Mouse (Mus musculus) thymus, adult 2 months (tissue): ENCODE measurements around the gene Ireb2. TPM values are rescaled to one million over a fixed set of nuclear protein-coding genes. Genes with fewer than 3 reads are reported as not detected.
A peak's percentile ranks its signal among the peaks of the same experiment; 100 is the strongest.

Source experiments
- DNase-seq: peaks from one replicate; pipeline ENCODE4 v3.0.0; 2021
- H3K27ac ChIP-seq: fragments of 200-500 bp; 2 replicates; pipeline ENCODE4 v1.5.1; 2012; ENCODE audit warnings: low read length, control low read depth; ENCODE audit not compliant: control insufficient read depth, insufficient read depth
- H3K27me3 ChIP-seq: fragments of 200-500 bp; 2 replicates; pipeline ENCODE4 v1.6.1; 2012; ENCODE audit warnings: mild to moderate bottlenecking, low read length, moderate library complexity, mixed read lengths; ENCODE audit not compliant: control insufficient read depth, insufficient read depth
- H3K36me3 ChIP-seq: fragments of 200-500 bp; 2 replicates; pipeline ENCODE4 v1.6.1; 2012; ENCODE audit warnings: mild to moderate bottlenecking, low read length, moderate library complexity; ENCODE audit not compliant: control insufficient read depth, insufficient read depth
- H3K4me1 ChIP-seq: fragments of 200-500 bp; replicated peaks from 2 replicates; pipeline ENCODE4 v1.6.1; 2012; ENCODE audit warnings: low read length; ENCODE audit not compliant: control insufficient read depth, insufficient read depth
- H3K4me3 ChIP-seq: fragments of 200-500 bp; 2 replicates; pipeline ENCODE4 v1.5.1; 2012; ENCODE audit warnings: mild to moderate bottlenecking, low read length, control low read depth, moderate library complexity; ENCODE audit not compliant: control insufficient read depth, insufficient read depth
- CTCF ChIP-seq: fragments of 200-500 bp; IDR thresholded peaks from 2 replicates; pipeline ENCODE4 v1.5.1; 2012; ENCODE audit warnings: mild to moderate bottlenecking, control low read depth, low read length, moderate library complexity, borderline replicate concordance; ENCODE audit not compliant: control insufficient read depth, poor library complexity, insufficient read depth; ENCODE audit errors: extremely low read depth
- POLR2A ChIP-seq: fragments of 200-500 bp; IDR thresholded peaks from 2 replicates; pipeline ENCODE4 v1.6.1; 2012; ENCODE audit warnings: mild to moderate bottlenecking, low read length, control low read depth, moderate library complexity; ENCODE audit not compliant: control insufficient read depth, poor library complexity, insufficient read depth; ENCODE audit errors: extremely low read depth
- WGBS: fragments of 180-500 bp; shearing (Covaris S2); methylation state at CpG from one replicate; pipeline ENCODE4 v1.1.7; 2018; 5-methylcytosine and 5-hydroxymethylcytosine counted together
- polyA plus RNA-seq: library from polyadenylated mRNA; depleted of rRNA; stranded (reverse); fragments of >200 nt; gene quantifications from 2 replicates; pipeline ENCODE4 v1.2.3, GENCODE M21; 2012

Gene Ireb2
- polyA plus RNA-seq, 1 experiment, result 11.5 TPM

DNA sequence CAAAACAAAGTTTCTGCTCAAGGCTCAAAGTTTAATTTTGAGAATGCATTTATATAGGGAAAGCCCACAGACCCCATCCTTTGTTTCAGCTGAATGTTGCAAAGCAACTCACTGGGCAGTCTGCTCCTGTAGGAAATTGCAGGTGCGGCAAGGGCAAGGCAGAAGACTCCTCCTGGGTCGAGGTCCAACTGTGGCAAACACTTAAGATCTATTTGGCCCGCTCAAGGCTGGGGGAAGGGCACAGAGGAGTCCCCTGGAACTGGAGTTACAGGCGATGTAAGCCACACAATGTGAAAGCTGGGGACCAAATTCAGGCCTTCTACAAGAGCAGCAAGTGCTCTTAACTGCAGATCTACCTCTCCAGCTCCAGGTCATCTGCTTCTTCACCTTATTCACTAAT lies 56.4 kb downstream of the Ireb2 start:
- TF ChIP-seq POLR2A, result no peak
- no peak for TF ChIP-seq CTCF
- Histone ChIP-seq H3K4me1 (peaks cover 6% of the 10 kb centered on the region), H3K27me3 (no peaks in the 10 kb centered on the region), H3K27ac (no peak overlapping the region), H3K4me3 (no peak overlapping the region), H3K36me3 (no peaks in the 10 kb centered on the region)
- no peak for DNase-seq
- 72% methylated on average over 4 of the region's 4 CpGs for WGBS

DNA sequence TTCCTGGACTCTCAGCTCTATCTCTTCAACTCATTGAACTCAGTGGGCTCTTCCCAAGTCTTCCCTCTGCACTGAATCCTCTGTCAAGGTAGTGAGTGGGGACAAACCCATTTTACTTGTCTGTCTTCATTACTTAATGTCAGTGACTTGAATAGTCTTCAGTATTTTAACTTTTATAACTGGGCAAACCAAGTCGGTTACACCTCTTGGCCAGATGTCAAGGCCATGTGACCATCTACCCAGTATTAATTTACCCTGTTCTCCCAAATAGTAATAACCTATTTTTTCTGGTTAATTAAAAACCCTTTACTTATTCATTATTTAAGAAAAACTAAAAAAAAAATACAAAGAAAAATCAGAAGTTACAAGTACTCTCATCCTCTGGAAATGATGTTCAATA lies 67.2 kb downstream of the Ireb2 start:
- DNase-seq, result no peak
- H3K27ac ChIP-seq, result no peak overlapping the region
- TF ChIP-seq POLR2A (no peak), CTCF (no peak)
- H3K4me1 ChIP-seq, result no peaks in the 10 kb centered on the region
- H3K36me3 ChIP-seq, result no peaks in the 10 kb centered on the region
- no peaks in the 10 kb centered on the region for H3K27me3 ChIP-seq
- WGBS, result 90% methylated on average over 1 of the region's 1 CpGs
- H3K4me3 ChIP-seq, result no peak overlapping the region

- 29% methylated on average over 1 of the region's 1 CpGs for WGBS
- no peak for DNase-seq
Observed at GRCm38 (mm10) chr9:54931765-54932164, 68.2 kb downstream of the Ireb2 start.

GRCm38 (mm10) chr9:54932379-54932778 lies 68.8 kb downstream of the Ireb2 start:
- Histone ChIP-seq H3K27ac (no peak overlapping the region), H3K4me3 (no peak overlapping the region), H3K36me3 (no peaks in the 10 kb centered on the region), H3K4me1 (no peaks in the 10 kb centered on the region), H3K27me3 (no peaks in the 10 kb centered on the region)
- WGBS, result 91% methylated on average over 2 of the region's 2 CpGs
- DNase-seq, result no peak
- TF ChIP-seq POLR2A (no peak), CTCF (no peak)

More at GRCm38 (mm10) chr9:54931765-54932164, 68.2 kb downstream of the Ireb2 start:
- Histone ChIP-seq H3K27ac (no peak overlapping the region), H3K4me3 (no peak overlapping the region), H3K4me1 (no peaks in the 10 kb centered on the region), H3K36me3 (no peaks in the 10 kb centered on the region), H3K27me3 (no peaks in the 10 kb centered on the region)
- no peak for TF ChIP-seq POLR2A
- no peak for TF ChIP-seq CTCF

DNA sequence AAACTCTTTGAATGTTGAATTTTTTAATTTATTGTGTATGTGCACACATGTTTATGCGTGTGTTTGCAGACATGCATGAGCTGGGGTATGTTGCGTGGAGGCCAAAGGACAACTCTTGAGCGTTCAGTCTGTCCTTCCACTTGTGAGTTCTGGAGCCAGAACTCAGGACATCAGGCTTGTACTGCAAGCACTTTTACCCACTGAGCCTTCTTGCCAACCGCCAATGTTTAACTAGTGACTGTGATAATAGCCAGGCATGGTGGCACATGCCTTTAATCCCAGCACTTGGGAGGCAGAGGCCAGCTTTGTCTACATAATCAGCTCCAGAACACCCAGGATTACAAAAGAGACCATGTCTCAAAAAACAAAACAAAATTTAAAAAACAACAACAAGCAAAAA lies 78.5 kb downstream of the Ireb2 start:
- Histone ChIP-seq H3K4me3 (no peak overlapping the region), H3K4me1 (no peaks in the 10 kb centered on the region), H3K36me3 (no peaks in the 10 kb centered on the region), H3K27ac (no peak overlapping the region), H3K27me3 (no peaks in the 10 kb centered on the region)
- WGBS, result 97% methylated on average over 4 of the region's 4 CpGs
- no peak for DNase-seq
- no peak for TF ChIP-seq POLR2A
- no peak for TF ChIP-seq CTCF

DNA sequence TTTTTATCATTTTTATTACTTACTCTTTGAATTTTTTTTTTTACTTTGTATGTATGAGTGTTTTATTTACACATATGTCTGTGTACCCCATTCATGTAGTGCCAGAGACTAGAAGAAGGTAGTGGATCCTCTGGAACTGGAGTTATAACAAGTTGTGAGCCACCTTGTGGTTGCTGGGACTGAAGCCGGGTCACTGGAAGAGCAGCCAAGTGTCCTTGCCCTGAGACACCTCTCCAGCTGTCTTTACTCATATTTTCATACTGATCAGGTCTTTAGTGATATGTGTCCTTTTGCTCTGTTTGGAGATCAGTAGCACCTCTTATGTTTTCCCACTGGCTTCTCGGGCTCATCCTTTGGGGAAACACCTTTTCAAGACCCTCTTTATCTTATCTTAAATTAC lies 80.9 kb downstream of the Ireb2 start:
- Histone ChIP-seq H3K27me3 (no peaks in the 10 kb centered on the region), H3K4me3 (no peak overlapping the region), H3K4me1 (no peaks in the 10 kb centered on the region), H3K27ac (no peak overlapping the region), H3K36me3 (no peaks in the 10 kb centered on the region)
- 75% methylated on average over 2 of the region's 2 CpGs for WGBS
- no peak for DNase-seq
- TF ChIP-seq CTCF, result no peak
- TF ChIP-seq POLR2A, result no peak

- H3K27ac ChIP-seq, result peak overlapping the region; percentile 19; the same call in 1 of the 2 replicates
- no peaks in the 10 kb centered on the region for H3K36me3 ChIP-seq
- H3K4me1 ChIP-seq, result no peaks in the 10 kb centered on the region; the same call in 1 of the 2 replicates
- H3K4me3 ChIP-seq, result no peak overlapping the region
- WGBS, result 84% methylated on average over 16 of the region's 16 CpGs
- no peak for DNase-seq
- TF ChIP-seq POLR2A, result no peak
- TF ChIP-seq CTCF, result no peak
- no peaks in the 10 kb centered on the region for H3K27me3 ChIP-seq
Observed at GRCm38 (mm10) chr9:54946256-54946655, 82.7 kb downstream of the Ireb2 start.
